Mouse (Mus musculus): Measurements from ENCODE around the gene Slu7. TPM values are rescaled to one million over a fixed set of nuclear protein-coding genes. Genes with fewer than 3 reads are reported as not detected.

Slu7 gene
- polyA plus RNA-seq (2015; fragmentation: Nextera tagmentation; extraction: Ambion mirVana) = 66.8 and 68.2 TPM in 2 replicates

DNA sequence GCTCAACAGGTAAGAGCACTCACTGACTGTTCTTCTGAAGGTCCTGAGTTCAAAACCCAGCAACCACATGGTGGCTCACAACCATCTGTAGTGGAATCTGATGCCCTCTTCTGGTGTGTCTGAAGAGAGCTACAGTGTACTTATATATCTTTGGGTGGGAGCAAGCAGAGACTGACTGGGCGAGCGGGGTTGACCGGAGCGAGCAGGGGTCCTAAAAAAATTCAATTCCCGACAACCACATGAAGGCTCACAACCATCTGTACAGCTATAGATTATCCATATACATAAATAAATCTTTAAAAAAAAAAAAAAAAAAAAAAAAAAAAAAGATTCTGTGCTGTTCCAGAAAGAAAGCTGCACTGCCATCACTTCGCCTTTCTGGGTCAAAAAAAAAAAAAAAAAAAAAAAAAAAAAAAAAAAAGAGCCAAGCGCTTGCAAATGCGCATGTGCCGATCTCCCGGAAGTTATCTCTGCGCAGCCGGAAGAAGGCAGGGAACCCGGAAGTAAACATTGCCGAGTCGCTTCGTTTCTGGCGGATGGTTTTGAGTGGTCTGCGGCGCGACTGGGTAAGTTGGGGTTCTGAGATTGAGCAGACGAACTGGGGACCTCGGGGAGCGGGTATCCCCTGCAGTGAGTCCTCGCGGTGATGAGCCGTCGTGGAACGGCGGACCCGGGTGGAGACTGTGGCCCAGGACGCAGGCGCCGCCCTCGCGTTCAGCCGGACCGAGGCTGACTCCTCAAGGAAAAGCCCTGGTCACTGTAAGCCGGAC is at the start of gene Slu7:
Gene Slu7 (plus strand): TSS at position 491 of the 770 bp plus-strand sequence.
- H3K4me3 ChIP-seq = peak within 1 kb of the TSS; percentile 89
- no peaks in the 10 kb centered on the region; the same call in 1 of the 2 replicates for H3K27me3 ChIP-seq
- 6% methylated on average over 38 of the region's 38 CpGs for WGBS
- peak; percentile 90 for ATAC-seq (ENCODE audit: low read depth)
- no peaks in the 10 kb centered on the region for H3K9me3 ChIP-seq
- peaks cover 14% of the 10 kb centered on the region for H3K4me1 ChIP-seq (replicated peaks)
- peak within 1 kb of the TSS; percentile 83 for H3K4me2 ChIP-seq
- peaks cover 14% of the 10 kb centered on the region for H3K36me3 ChIP-seq
- H3K27ac ChIP-seq (replicated peaks) = peak within 1 kb of the TSS; percentile 40; the same call in 1 of the 2 replicates
- peak within 1 kb of the TSS; percentile 80 for H3K9ac ChIP-seq

DNA sequence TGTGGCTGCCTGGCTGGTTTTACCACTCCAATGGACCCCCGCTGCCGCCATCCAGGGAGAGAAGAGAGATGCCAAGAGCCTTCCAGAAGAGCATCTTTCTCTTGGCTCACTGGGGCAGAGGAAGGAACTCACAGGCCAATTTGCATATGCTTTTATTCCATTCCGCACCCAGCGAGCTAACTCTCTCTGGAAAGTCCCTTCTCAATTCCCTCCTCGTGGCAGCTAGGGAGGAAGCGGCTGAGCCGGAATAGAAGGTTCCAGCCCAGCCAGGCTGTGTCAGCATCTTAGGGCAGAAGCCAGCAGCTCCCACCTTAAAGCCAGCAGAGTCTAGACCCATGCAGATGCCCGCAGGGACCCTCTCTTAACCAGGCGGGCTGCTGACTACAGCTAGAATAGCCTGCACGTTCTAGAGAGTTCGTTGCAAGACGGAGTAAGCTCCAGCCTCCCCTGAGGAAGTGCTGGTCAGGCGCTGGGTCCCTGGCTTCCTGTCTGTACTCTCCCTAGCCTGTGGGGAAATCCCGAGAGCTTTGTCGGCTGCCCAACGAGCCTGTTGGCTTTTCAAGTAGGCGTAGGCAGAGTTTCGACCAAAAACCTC is 48.4 kb upstream of the Slu7 start:
- Histone ChIP-seq H3K4me1 (replicated peaks) (peaks cover 15% of the 10 kb centered on the region), H3K4me3 (peak overlapping the region; percentile 36), H3K9ac (peak overlapping the region; percentile 67), H3K36me3 (no peaks in the 10 kb centered on the region), H3K9me3 (no peaks in the 10 kb centered on the region), H3K4me2 (peak overlapping the region; percentile 68), H3K27me3 (0 out of 2 replicates have a peak, but pooled peaks cover 5% of the 10 kb centered on the region), H3K27ac (replicated peaks) (peak overlapping the region; percentile 78)
- 1% methylated on average over 18 of the region's 18 CpGs for WGBS
- ATAC-seq (ENCODE audit: low read depth) = peak; percentile 89

- H3K4me1 ChIP-seq (replicated peaks) = peaks cover 15% of the 10 kb centered on the region
- no peaks in the 10 kb centered on the region for H3K36me3 ChIP-seq
- 0 out of 2 replicates have a peak, but pooled peaks cover 5% of the 10 kb centered on the region for H3K27me3 ChIP-seq
- 3% methylated on average over 8 of the region's 8 CpGs for WGBS
- H3K4me3 ChIP-seq = peak overlapping the region; percentile 36
- peak overlapping the region; percentile 78; the same call in 1 of the 2 replicates for H3K27ac ChIP-seq (replicated peaks)
- ATAC-seq (ENCODE audit: low read depth) = peak; percentile 88
- peak overlapping the region; percentile 68 for H3K4me2 ChIP-seq
- H3K9me3 ChIP-seq = no peaks in the 10 kb centered on the region
- peak overlapping the region; percentile 67 for H3K9ac ChIP-seq
These were observed 47.8 kb upstream of the Slu7 start for GRCm38 (mm10) chr11:43385716-43386115.

DNA sequence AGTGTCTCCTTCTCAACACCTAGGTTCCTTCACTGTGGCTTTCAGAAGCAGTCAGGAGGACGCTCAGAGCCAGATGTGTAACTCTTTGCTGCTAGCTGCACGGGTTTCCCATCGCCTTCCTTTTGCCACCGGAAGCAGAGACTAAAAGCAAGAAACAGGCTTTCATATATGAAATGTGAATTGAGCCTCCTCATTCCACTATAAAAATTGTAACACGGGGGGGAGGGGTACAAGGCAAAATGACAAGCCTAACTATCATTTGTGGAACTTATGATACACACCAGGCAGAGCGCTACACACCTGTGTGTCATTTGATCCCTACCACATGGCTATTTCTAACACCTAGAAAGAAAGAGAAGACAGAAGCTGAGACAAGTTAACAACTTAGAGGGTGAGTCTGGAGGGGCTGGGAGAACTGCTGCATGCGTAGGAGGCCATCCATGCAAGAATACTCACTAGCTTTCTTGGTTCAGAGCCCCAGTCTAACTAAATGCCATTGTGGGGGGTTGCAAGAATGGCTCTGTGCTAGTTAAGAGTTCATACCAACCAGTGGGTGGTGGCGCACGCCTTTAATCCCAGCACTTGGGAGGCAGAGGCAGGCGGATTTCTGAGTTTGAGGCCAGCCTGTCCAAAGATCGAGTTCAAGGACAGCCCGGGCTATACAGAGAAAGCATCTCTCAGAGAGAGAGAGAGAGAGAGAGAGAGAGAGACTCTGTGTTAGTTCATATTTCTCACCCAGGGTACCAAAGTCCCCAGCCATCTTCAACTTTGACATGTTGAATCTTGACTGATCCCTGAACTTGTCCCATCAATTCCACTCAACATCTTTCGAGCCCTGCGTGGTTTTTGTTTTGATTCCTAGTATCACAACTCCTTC is 46.3 kb upstream of the Slu7 start:
- Histone ChIP-seq H3K9ac (no peak overlapping the region), H3K4me1 (replicated peaks) (peaks cover 15% of the 10 kb centered on the region), H3K27me3 (0 out of 2 replicates have a peak, but pooled peaks cover 5% of the 10 kb centered on the region), H3K4me2 (no peak overlapping the region), H3K36me3 (no peaks in the 10 kb centered on the region), H3K4me3 (no peak overlapping the region), H3K9me3 (no peaks in the 10 kb centered on the region), H3K27ac (replicated peaks) (no peak overlapping the region)
- ATAC-seq (ENCODE audit: low read depth) = no peak
- 92% methylated on average over 14 of the region's 14 CpGs for whole genome bisulfite sequencing

DNA sequence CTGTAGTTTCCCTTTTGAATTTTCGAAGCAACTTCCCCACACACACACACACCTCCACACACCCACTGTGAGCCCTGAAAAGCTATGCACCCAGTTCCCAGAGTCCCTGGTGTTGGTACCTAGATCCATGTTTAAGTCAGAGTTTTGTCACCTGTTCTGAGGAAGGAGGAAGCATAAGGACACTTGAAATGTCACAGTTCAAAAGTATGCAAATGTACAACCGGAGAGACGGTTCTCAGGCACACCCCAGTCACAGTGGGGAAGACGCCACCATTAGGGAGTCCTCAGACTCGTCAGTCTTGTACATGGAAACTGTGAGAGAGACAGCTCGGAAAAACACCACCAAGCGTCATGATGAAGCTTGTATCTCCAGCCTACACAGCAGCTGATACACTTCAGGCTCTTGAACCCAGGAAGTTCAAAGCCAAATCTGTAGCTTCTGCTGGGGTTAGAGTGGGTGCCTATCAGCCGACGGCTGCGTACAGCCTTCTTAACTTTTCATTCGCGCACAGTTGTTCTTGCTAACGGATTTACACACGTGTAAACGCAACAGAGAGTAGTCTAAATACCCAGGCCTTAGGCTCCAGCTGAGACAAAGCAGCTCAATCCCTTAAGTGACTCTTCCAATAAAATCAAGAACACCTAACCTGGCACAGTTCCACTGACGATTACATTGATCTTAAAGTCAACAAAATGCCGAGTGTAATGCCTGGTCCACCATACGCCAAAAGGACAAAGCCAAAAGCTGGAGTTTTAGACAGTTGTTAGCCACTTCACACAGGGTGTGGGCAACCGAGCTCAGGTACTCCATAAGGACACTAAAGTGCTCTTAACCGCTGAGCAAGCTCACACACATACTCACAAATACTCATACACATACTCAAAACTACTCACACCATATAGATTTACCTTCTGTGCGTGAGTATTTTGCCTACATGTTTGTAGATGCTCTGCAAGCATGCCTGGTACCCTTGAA is 45.1 kb upstream of the Slu7 start:
- Histone ChIP-seq H3K4me2 (no peak overlapping the region), H3K36me3 (no peaks in the 10 kb centered on the region), H3K27ac (replicated peaks) (no peak overlapping the region), H3K9ac (no peak overlapping the region), H3K4me1 (replicated peaks) (peaks cover 15% of the 10 kb centered on the region), H3K27me3 (0 out of 2 replicates have a peak, but pooled peaks cover 5% of the 10 kb centered on the region), H3K4me3 (no peak overlapping the region), H3K9me3 (no peaks in the 10 kb centered on the region)
- WGBS = 86% methylated on average over 21 of the region's 21 CpGs
- no peak for ATAC-seq (ENCODE audit: low read depth)

- Histone ChIP-seq H3K36me3 (no peaks in the 10 kb centered on the region), H3K4me1 (replicated peaks) (peaks cover 15% of the 10 kb centered on the region), H3K9ac (no peak overlapping the region), H3K4me2 (no peak overlapping the region), H3K27me3 (0 out of 2 replicates have a peak, but pooled peaks cover 5% of the 10 kb centered on the region), H3K9me3 (no peaks in the 10 kb centered on the region), H3K27ac (replicated peaks) (no peak overlapping the region), H3K4me3 (no peak overlapping the region)
- ATAC-seq (ENCODE audit: low read depth) = no peak
- WGBS = 88% methylated on average over 7 of the region's 7 CpGs
These were observed 44.4 kb upstream of the Slu7 start for GRCm38 (mm10) chr11:43389118-43389517.

- Histone ChIP-seq H3K4me3 (no peak overlapping the region), H3K36me3 (no peaks in the 10 kb centered on the region), H3K9me3 (no peaks in the 10 kb centered on the region), H3K27me3 (no peaks in the 10 kb centered on the region), H3K4me2 (no peak overlapping the region), H3K9ac (no peak overlapping the region), H3K27ac (replicated peaks) (no peak overlapping the region), H3K4me1 (replicated peaks) (no peaks in the 10 kb centered on the region)
- WGBS = 63% methylated on average over 2 of the region's 2 CpGs
- no peak for ATAC-seq (ENCODE audit: low read depth)
These were observed 40.8 kb upstream of the Slu7 start for GRCm38 (mm10) chr11:43392757-43393156.

- H3K27me3 ChIP-seq = no peaks in the 10 kb centered on the region
- H3K27ac ChIP-seq (replicated peaks) = no peak overlapping the region
- H3K4me1 ChIP-seq (replicated peaks) = no peaks in the 10 kb centered on the region
- H3K4me2 ChIP-seq = no peak overlapping the region
- no peaks in the 10 kb centered on the region for H3K9me3 ChIP-seq
- no peak for ATAC-seq (ENCODE audit: low read depth)
- no peak overlapping the region for H3K9ac ChIP-seq
- H3K36me3 ChIP-seq = no peaks in the 10 kb centered on the region
- 95% methylated on average over 4 of the region's 4 CpGs for WGBS
- no peak overlapping the region for H3K4me3 ChIP-seq
These were observed 40.2 kb upstream of the Slu7 start for GRCm38 (mm10) chr11:43393325-43393724.

- Histone ChIP-seq H3K9me3 (no peaks in the 10 kb centered on the region), H3K36me3 (no peaks in the 10 kb centered on the region), H3K27me3 (no peaks in the 10 kb centered on the region), H3K4me1 (replicated peaks) (no peaks in the 10 kb centered on the region), H3K9ac (no peak overlapping the region), H3K4me3 (no peak overlapping the region), H3K27ac (replicated peaks) (no peak overlapping the region), H3K4me2 (no peak overlapping the region)
- ATAC-seq (ENCODE audit: low read depth) = no peak
- 74% methylated on average over 14 of the region's 14 CpGs for WGBS
These were observed 38.2 kb upstream of the Slu7 start for GRCm38 (mm10) chr11:43395073-43395948.

- ATAC-seq (ENCODE audit: low read depth) = no peak
- H3K36me3 ChIP-seq = no peaks in the 10 kb centered on the region
- 94% methylated on average over 4 of the region's 4 CpGs for WGBS
These were observed 37.3 kb upstream of the Slu7 start for GRCm38 (mm10) chr11:43396246-43396645.

More at GRCm38 (mm10) chr11:43396246-43396645, 37.3 kb upstream of the Slu7 start:
- no peak overlapping the region for H3K27ac ChIP-seq (replicated peaks)
- H3K9me3 ChIP-seq = no peaks in the 10 kb centered on the region
- no peak overlapping the region for H3K4me3 ChIP-seq
- H3K4me1 ChIP-seq (replicated peaks) = no peaks in the 10 kb centered on the region
- H3K27me3 ChIP-seq = no peaks in the 10 kb centered on the region
- no peak overlapping the region for H3K4me2 ChIP-seq
- H3K9ac ChIP-seq = no peak overlapping the region
